Mouse (Mus musculus) kidney, adult 10 weeks (tissue): ENCODE data around the gene Epb41l4b. TPM values are rescaled to one million over a fixed set of nuclear protein-coding genes. Genes with fewer than 3 reads are reported as not detected.

Source experiments
- polyA plus RNA-seq: library from polyadenylated mRNA; stranded (reverse); fragments of 350-450 nt; fragmentation: Illumina TruSeq; extraction: RNeasy Lipid Tissue Mini Kit (QIAGEN cat#74804); gene quantifications from one replicate; pipeline ENCODE4 v1.2.3, GENCODE M21; 2014; ENCODE audit warnings: low read depth, low replicate concordance

Gene Epb41l4b
- 43.9 TPM for polyA plus RNA-seq

DNA sequence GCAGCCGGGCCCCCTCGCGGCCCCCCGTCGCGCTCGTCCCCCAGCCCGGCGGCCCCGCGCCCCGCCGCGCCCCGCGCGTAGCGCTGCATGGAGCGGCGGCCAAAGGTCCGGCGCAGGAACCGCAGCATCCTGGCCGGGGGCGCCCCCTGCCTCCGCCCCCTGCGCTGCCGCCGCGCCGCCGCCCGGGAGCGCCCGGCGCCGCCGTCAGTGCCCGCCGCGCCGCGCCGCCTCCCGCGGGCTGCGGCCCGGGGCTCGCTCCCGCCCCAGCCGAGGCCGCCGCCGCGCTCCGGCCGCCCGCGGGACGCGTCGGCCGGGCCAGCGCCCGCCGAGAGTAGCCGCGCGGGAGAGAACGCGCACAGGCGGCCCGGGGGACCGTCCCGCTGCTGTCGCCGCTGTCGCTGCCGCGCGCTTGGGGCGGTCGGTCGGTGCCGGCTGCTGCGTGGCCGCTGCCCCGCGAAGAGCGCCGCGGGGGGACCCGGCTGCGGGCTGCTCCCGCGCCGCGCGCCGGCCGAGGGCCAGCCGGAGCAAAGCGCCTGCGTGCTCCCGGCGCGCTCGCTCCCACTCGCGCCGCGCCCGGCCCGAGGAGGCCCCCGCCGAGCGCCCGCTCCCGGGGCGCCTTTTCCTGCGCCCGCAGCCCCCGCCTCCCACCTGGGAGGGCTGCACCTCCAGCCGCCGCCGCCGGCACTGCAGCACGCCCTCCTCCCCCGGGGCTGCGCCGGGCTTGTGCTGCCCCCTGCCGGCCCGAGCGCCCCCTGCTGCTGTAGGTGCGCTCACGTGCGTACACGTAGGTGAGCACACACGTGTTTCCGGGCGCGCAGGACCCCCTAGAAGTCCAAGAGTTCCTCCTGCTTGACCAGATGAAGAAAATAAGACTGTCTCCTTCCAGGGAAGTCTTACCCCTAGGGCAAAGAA, at the start of gene Epb41l4b:
TSS of gene Epb41l4b (minus strand) at position 412 of the 912 bp plus-strand sequence.

DNA sequence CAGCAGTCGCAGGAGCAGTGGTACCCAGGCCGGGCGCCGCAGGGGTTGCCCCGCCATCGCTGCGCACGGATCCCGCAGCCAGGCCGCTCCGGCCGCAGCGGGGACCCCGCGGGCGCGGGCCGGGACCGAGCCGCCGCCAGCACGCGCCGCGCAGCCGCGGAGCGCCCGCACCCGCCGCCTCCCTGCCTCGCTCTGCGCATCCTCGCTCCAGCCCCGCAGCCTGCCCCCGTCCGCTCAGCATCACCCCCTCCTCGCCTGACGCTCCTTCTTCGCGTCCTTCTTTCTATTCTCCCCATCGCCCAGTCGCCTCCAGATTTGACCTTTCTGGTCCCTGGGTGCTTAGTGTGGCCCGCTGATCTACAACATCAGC, 153.0 kb downstream of the Epb41l4b start, which contains the start of gene Frrs1l:
TSS of gene Frrs1l (minus strand) at position 177 of the 370 bp plus-strand sequence.

DNA sequence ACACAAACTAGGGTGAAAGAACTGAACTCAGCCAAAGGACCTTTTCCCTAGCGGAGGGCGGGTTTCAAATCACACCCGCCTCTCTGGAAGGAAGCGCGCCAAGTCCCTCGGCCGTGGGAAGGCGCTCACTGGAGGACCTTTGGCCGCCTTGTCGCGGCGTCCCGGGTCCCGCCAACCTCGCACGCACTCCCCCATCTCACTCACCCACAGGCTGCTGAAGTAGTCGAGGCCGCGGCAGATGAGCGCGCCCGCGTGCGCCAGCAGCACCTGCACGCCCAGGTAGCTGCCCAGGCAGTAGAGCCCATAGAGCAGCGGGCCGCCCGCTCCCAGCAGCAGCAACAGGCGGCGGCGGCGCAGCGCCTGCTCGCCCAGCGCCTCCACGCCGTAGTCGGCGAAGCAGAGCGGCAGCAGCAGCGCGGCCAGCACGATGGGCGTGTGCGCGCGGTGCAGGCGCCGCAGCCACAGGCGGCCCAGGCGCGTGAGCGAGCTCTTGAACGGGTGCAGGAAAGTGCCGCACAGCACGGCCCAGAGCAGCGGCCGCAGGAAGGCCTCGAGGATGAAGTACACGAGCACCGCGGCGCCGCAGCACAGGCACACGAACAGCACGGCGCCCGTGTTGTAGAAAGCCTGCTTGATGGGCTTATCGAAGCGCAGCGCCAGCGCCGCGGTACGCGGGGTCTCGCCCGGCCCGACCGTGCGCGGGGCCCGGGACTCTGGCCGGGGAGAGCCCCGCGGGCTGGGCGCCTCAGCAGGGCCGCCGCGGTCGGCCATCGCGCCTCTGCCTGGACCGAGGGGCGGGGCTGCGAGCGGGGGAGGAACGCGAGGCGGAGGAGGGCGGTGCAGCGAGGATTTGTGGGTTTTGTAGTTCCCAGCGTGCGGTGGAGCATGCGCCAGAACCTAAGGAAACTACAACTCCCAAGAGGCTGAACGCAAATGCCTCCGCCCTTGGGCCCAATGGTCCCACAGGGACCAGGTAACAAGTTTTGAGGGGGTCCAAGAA, 196.3 kb downstream of the Epb41l4b start, which contains the start of gene Tmem245:
TSS of gene Tmem245 (minus strand) at position 797 of the 1,000 bp plus-strand sequence.

Other genes starting within 250 kb of the Epb41l4b start
- 40.7 TPM for gene Tmem245, start 196.0 kb downstream of the Epb41l4b start, polyA plus RNA-seq
- not detected for gene Frrs1l, start 153.0 kb downstream of the Epb41l4b start, polyA plus RNA-seq
- gene Ptpn3, start 158.4 kb upstream of the Epb41l4b start, polyA plus RNA-seq: 32.5 TPM